Mouse (Mus musculus) spleen, adult 10 weeks (tissue): Measurements from ENCODE around the gene Gpn3. TPM values are rescaled to one million over a fixed set of nuclear protein-coding genes. Genes with fewer than 3 reads are reported as not detected.

Experiments used
- polyA plus RNA-seq: library from polyadenylated mRNA; stranded (reverse); fragments of 350-450 nt; fragmentation: Illumina TruSeq; extraction: RNeasy Lipid Tissue Mini Kit (QIAGEN cat#74804); gene quantifications from one replicate; pipeline ENCODE4 v1.2.3, GENCODE M21; 2015; ENCODE audit warnings: low replicate concordance; ENCODE audit not compliant: insufficient read depth

Gene Gpn3
- polyA plus RNA-seq: 20.2 TPM

DNA sequence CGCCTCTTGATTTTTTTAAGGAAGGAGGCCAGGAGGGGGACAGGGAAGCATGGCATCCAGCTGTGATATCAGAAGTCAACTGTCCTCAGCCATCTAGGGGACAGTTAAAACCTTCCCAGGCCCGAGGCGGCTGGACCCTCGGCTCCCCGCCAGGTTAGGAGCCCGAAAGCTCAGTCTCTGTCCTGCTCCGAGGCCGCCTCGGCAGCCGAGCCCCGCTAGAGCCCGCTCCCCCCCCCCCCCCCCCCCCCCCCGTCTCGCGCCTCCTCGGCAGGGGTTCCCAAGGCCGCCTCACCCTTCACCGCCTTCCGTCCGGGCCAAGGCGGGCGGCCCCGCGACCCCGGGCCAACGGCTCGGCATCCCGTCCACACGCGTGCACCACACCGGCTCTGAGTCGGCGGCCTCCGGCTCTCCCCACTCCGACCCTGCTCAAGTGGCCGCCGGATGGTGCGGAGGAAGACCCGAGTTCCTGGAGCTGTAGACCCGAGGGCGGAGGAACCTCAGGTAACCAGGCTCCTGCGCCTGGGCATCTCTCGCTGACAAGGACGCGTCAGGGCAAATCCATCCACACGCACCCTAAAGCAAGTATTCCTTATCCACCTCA lies at the start of gene Gpn3:
TSS of gene Gpn3 (plus strand) at position 286 of the 601 bp plus-strand sequence.

DNA sequence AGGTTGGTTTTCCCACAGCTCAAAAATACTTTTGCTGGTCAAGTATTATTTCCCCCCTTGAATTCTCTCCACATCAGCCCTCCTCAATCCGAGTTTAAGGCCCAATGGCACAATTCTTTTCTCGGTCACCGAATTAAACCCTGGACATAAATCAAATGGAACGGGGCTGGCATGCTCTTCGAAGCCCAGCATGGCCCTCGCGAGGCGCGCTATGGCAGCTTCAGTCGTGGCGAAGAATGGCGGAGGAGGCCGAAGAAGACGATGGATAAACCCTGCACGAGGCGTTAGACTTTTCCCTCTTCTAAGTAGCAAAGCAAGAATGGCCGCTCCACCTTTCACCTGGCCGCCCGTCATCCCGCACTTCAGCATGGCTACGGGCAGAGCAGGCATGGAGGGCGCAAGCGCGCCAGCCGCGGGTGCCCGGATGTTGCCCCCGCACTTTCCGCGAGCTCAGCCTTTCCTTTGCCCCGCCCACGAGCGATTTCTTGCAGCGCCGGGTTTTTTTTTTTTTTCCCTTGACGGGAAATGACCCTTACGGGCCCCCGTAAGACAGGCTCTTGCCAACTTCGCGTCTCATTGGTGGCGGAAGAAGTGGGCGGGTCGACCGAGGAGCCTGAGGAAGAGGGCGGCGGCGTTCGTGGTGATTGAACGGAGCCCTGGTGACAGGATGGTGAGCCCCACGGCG lies 17.7 kb upstream of the Gpn3 start, which contains the start of the genes Rad9b and Vps29:
TSS of gene Rad9b (minus strand) at position 427 of the 685 bp plus-strand sequence.
TSS of gene Vps29 (plus strand) at position 563 of the 685 bp plus-strand sequence.

DNA sequence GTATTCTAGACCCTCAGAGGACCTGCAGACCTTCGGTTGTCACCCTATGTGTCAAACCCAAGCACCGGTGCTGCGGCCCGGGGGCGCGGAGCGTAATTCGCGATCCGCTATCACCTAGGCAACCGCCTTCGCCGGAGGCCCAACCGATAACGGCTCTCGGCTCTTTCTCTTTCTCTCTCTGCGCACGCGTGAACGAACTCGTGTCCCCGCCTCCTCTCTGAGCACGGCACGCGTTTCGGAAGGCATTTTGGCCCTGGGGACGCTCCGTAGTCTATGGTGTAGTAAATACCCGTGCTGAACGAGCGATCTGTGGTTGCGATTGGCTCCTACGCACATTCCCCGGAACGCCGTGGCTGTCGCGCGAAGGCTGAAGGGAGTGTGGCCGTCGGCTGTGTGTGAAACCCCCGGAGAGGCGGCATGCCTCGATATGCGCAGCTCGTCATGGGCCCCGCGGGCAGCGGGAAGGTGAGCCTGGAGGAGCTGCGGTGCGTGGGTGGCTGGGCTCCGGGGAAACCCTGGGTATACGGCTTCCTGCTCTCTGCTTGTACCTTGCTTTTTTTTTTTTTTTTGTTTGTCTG lies 605 bp downstream of the Gpn3 start, which contains the start of gene Fam216a:
TSS of gene Fam216a (minus strand) at position 173 of the 578 bp plus-strand sequence.

DNA sequence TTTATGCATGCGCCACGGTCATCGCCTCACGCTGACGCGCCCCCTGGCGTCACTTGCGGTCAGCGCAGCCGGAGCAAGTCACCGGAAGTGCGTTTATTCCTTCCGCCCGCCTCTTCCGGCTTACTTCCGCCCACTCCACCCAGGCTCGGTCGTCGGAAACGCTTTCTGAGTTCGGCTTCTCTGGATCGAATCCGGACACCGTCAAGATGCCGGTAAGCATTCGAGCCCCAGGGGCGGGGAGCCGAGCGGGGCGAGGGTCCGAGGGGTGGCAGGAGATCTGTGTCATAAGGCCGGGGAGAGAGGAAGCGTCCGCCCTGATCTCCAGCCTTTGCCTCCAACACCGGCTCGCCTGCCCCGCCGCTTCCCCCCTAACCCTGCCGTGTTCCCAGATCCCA lies 20.1 kb downstream of the Gpn3 start, which contains the start of gene Arpc3:
TSS of gene Arpc3 (plus strand) at position 93 of the 395 bp plus-strand sequence.

DNA sequence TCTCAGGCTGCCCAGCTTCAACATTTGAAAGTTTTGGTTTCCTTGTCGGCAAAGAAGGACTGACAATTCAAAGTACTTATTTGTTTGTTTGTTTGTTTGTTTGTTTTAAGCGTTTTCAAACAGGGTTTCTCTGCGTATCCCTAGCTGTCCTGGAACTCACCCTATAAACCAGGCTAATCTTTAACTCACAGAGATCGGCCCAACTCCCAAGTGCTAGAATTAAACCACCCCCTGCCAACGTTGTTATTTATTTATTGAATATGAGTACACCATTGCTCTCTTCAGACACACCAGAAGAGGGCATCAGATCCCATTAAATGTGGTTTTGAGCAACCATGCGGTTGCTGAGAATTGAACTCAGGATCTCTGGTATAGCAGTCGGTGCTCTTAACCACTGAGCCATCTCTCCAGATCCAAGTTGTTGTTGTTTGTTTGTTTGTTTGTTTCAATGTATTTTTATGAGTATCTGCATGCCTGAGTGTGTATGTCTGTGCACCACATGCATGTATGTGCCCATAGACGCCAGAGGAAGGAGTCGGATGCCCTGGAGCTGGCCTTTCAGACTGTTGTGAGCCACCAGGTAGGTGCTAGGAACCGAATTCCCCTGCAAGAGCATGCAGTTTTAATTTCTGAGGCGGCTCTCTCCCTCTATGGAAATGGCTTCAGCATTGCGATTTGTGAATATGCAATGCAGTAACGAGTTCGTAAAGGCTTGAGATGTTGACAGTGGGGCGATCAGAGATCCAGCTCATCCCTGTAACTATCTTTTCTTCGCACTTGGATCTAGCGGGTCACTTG lies 49.8 kb downstream of the Gpn3 start, which contains the start of gene Anapc7:
TSS of gene Anapc7 (plus strand) at position 423 of the 798 bp plus-strand sequence.

Other genes with a start within 250 kb of the Gpn3 start
- not detected for gene Ccdc63, start 231.1 kb upstream of the Gpn3 start, polyA plus RNA-seq
- 414 TPM for gene Ppp1cc, start 213.6 kb upstream of the Gpn3 start, polyA plus RNA-seq
- 148 TPM for gene Hvcn1, start 165.1 kb upstream of the Gpn3 start, polyA plus RNA-seq
- gene Tctn1, start 107.4 kb upstream of the Gpn3 start, polyA plus RNA-seq: 8.1 TPM
- gene Pptc7, start 87.5 kb upstream of the Gpn3 start, polyA plus RNA-seq: 28.4 TPM
- gene Rad9b, start 17.6 kb upstream of the Gpn3 start, polyA plus RNA-seq: 18.2 TPM
- gene Vps29, start 17.5 kb upstream of the Gpn3 start, polyA plus RNA-seq: 105 TPM
- gene Fam216a, start 488 bp downstream of the Gpn3 start, polyA plus RNA-seq: 9.8 TPM
- gene Arpc3, start 20.0 kb downstream of the Gpn3 start, polyA plus RNA-seq: 404 TPM
- 22.6 TPM for gene Anapc7, start 49.8 kb downstream of the Gpn3 start, polyA plus RNA-seq
- gene Atp2a2, start 130.3 kb downstream of the Gpn3 start, polyA plus RNA-seq: 86.7 TPM
- gene Ift81, start 242.6 kb downstream of the Gpn3 start, polyA plus RNA-seq: 6.6 TPM